Mouse (Mus musculus): Measurements from ENCODE around the gene Olfr1419.

DNA sequence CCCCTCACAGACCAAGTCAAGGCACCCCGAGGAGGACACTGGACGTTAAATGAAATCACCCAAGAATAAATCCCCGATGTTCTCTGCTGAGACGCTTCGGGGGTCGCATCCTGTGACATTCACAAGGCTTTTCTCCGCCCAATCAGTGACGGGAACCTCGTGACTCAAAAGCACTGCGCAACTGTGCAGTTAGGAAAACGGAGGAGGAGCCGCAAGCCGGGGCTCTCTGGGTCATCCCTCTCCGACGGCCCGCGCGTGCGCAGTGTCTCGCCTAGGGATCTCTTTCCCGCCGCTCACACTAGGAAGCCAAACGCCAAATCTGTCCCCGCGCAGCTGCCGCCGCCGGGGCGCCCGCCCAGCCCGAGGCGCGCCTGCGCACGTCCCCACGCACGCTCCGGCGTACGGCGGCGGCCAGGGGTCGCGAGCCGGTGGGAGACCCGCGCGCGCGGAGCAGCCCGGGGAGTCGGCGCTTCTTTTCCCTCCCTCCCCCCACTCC lies 37.2 kb upstream of the Olfr1419 start, which contains the start of gene Patl1:
- no peak for TF ChIP-seq ZC3H11A (IDR thresholded peaks at IDR 0.05; ENCODE audit: borderline replicate concordance, low read depth, low read length)
- no peak for TF ChIP-seq MAFK (IDR thresholded peaks at IDR 0.05; ENCODE audit: insufficient read depth, low read depth, low read length)

All from ES-E14 (cell line).